Mouse (Mus musculus) intestine, postnatal 0 days (tissue): ENCODE measurements at regions not wholly inside any gene's neighbourhood (a gene's known extent, or its start where the extent isn't known, plus 50 kb on each side); places are given as distances from the start of the nearest gene placed in this dataset.
A peak's percentile ranks its signal among the peaks of the same experiment; 100 is the strongest.

Source experiments
- ATAC-seq: fragments of 200-750 bp; cut with Nextera tagmentation; 2 replicates; pipeline ENCODE4 v1.8.0; 2017; ENCODE audit warnings: mild to moderate bottlenecking, moderate TSS enrichment, moderate library complexity
- H3K27ac ChIP-seq: fragments of 300-500 bp; sonication (generic); 2 replicates; pipeline ENCODE4 v1.5.1; 2014; ENCODE audit warnings: mild to moderate bottlenecking, low read depth, low read length, moderate library complexity
- H3K27me3 ChIP-seq: fragments of 300-500 bp; sonication (generic); replicated peaks from 2 replicates; pipeline ENCODE4 v1.6.1; 2014; ENCODE audit warnings: low read length, mixed read lengths; ENCODE audit not compliant: control insufficient read depth, insufficient read depth
- H3K36me3 ChIP-seq: fragments of 300-500 bp; sonication (generic); 2 replicates; pipeline ENCODE4 v1.6.1; 2014; ENCODE audit warnings: mild to moderate bottlenecking, moderate library complexity; ENCODE audit not compliant: control insufficient read depth, insufficient read depth
- H3K4me1 ChIP-seq: fragments of 300-500 bp; sonication (generic); replicated peaks from 2 replicates; pipeline ENCODE4 v1.6.1; 2014; ENCODE audit warnings: antibody characterized with exemption, low read length, mixed read lengths; ENCODE audit not compliant: control insufficient read depth, insufficient read depth
- H3K4me2 ChIP-seq: fragments of 300-500 bp; sonication (generic); replicated peaks from 2 replicates; pipeline ENCODE4 v1.6.1; 2014; ENCODE audit warnings: low read depth, mild to moderate bottlenecking, moderate library complexity
- H3K4me3 ChIP-seq: fragments of 300-500 bp; sonication (generic); 2 replicates; pipeline ENCODE4 v1.5.1; 2014; ENCODE audit warnings: low read depth, low read length
- H3K9ac ChIP-seq: fragments of 300-500 bp; sonication (generic); 2 replicates; pipeline ENCODE4 v1.6.1; 2014; ENCODE audit warnings: mild to moderate bottlenecking, low read depth, low read length
- H3K9me3 ChIP-seq: fragments of 300-500 bp; sonication (generic); 2 replicates; pipeline ENCODE4 v1.6.1; 2016; ENCODE audit warnings: mixed run types; ENCODE audit not compliant: control insufficient read depth
- CTCF ChIP-seq: sonication (generic); IDR thresholded peaks from 2 replicates; pipeline ENCODE4 v1.5.1; 2016; ENCODE audit warnings: low read depth, mild to moderate bottlenecking, control low read depth, antibody characterized with exemption, moderate library complexity
- WGBS: fragments of 180-500 bp; shearing (Covaris S2); extraction: QIAGEN DNeasy Blood & Tissue Kit; methylation state at CpG from one replicate; pipeline ENCODE4 v1.1.7; 2014; 5-methylcytosine and 5-hydroxymethylcytosine counted together

- WGBS = 74% methylated on average over 3 of the region's 3 CpGs
- H3K27ac ChIP-seq = no peak overlapping the region
- H3K4me2 ChIP-seq = no peak overlapping the region
- TF ChIP-seq CTCF = no peak
- no peaks in the 10 kb centered on the region for H3K36me3 ChIP-seq
- no peaks in the 10 kb centered on the region for H3K27me3 ChIP-seq
- no peak overlapping the region for H3K4me3 ChIP-seq
- no peaks in the 10 kb centered on the region for H3K4me1 ChIP-seq
- H3K9ac ChIP-seq = no peak overlapping the region
- no peak for ATAC-seq
- H3K9me3 ChIP-seq = no peaks in the 10 kb centered on the region
Observed at GRCm38 (mm10) chr16:47843169-47843568, 440.4 kb upstream of the Dppa4 start.

- Histone ChIP-seq H3K4me1 (no peaks in the 10 kb centered on the region), H3K36me3 (no peaks in the 10 kb centered on the region), H3K27me3 (no peaks in the 10 kb centered on the region), H3K27ac (no peak overlapping the region), H3K4me3 (no peak overlapping the region), H3K9me3 (no peaks in the 10 kb centered on the region), H3K4me2 (no peak overlapping the region), H3K9ac (no peak overlapping the region)
- ATAC-seq = no peak
- WGBS = 61% methylated on average over 1 of the region's 1 CpGs
- TF ChIP-seq CTCF = no peak
Observed at GRCm38 (mm10) chr16:47851631-47852030, 431.9 kb upstream of the Dppa4 start.

GRCm38 (mm10) chr16:47859840-47860239 is 423.7 kb upstream of the Dppa4 start:
- H3K9ac ChIP-seq = no peak overlapping the region
- no peaks in the 10 kb centered on the region for H3K9me3 ChIP-seq
- no peak for TF ChIP-seq CTCF
- H3K36me3 ChIP-seq = no peaks in the 10 kb centered on the region
- no peaks in the 10 kb centered on the region for H3K27me3 ChIP-seq
- no peak overlapping the region for H3K4me2 ChIP-seq
- H3K4me3 ChIP-seq = no peak overlapping the region
- H3K27ac ChIP-seq = no peak overlapping the region
- ATAC-seq = no peak
- 84% methylated on average over 3 of the region's 3 CpGs for WGBS
- no peaks in the 10 kb centered on the region for H3K4me1 ChIP-seq

GRCm38 (mm10) chr16:47875258-47875657 is 408.3 kb upstream of the Dppa4 start:
- no peaks in the 10 kb centered on the region for H3K27me3 ChIP-seq
- H3K4me1 ChIP-seq = no peaks in the 10 kb centered on the region
- 62% methylated on average over 1 of the region's 1 CpGs for WGBS
- H3K9me3 ChIP-seq = no peaks in the 10 kb centered on the region
- no peaks in the 10 kb centered on the region for H3K36me3 ChIP-seq
- no peak overlapping the region for H3K27ac ChIP-seq
- no peak for TF ChIP-seq CTCF
- no peak for ATAC-seq
- H3K9ac ChIP-seq = no peak overlapping the region
- H3K4me2 ChIP-seq = no peak overlapping the region
- no peak overlapping the region for H3K4me3 ChIP-seq

- TF ChIP-seq CTCF = peak; percentile 53
- H3K4me3 ChIP-seq = no peak overlapping the region
- no peak overlapping the region for H3K9ac ChIP-seq
- H3K27ac ChIP-seq = no peak overlapping the region
- no peak for ATAC-seq
- H3K4me1 ChIP-seq = no peaks in the 10 kb centered on the region
- WGBS = 97% methylated on average over 1 of the region's 1 CpGs
- H3K27me3 ChIP-seq = no peaks in the 10 kb centered on the region
- no peaks in the 10 kb centered on the region for H3K36me3 ChIP-seq
- H3K4me2 ChIP-seq = no peak overlapping the region
- H3K9me3 ChIP-seq = no peaks in the 10 kb centered on the region
Observed at GRCm38 (mm10) chr16:47883476-47883875, 400.1 kb upstream of the Dppa4 start.

- no peaks in the 10 kb centered on the region for H3K9me3 ChIP-seq
- H3K27ac ChIP-seq = no peak overlapping the region
- H3K4me1 ChIP-seq = no peaks in the 10 kb centered on the region
- 88% methylated on average over 4 of the region's 4 CpGs for WGBS
- H3K36me3 ChIP-seq = no peaks in the 10 kb centered on the region
- no peak overlapping the region for H3K4me2 ChIP-seq
- no peak overlapping the region for H3K9ac ChIP-seq
- H3K27me3 ChIP-seq = no peaks in the 10 kb centered on the region
- no peak for TF ChIP-seq CTCF
- ATAC-seq = no peak
- H3K4me3 ChIP-seq = no peak overlapping the region
Observed at GRCm38 (mm10) chr16:47887019-47887418, 396.5 kb upstream of the Dppa4 start.

GRCm38 (mm10) chr16:47900785-47901184 is 382.7 kb upstream of the Dppa4 start:
- no peak for ATAC-seq
- 66% methylated on average over 3 of the region's 3 CpGs for WGBS

More at GRCm38 (mm10) chr16:47900785-47901184, 382.7 kb upstream of the Dppa4 start:
- H3K4me3 ChIP-seq = no peak overlapping the region
- no peak for TF ChIP-seq CTCF
- no peaks in the 10 kb centered on the region for H3K9me3 ChIP-seq
- no peaks in the 10 kb centered on the region for H3K4me1 ChIP-seq
- no peaks in the 10 kb centered on the region for H3K36me3 ChIP-seq
- no peaks in the 10 kb centered on the region for H3K27me3 ChIP-seq
- H3K9ac ChIP-seq = no peak overlapping the region
- no peak overlapping the region for H3K27ac ChIP-seq
- no peak overlapping the region for H3K4me2 ChIP-seq
